Mouse (Mus musculus) large intestine, adult 2 months (tissue): Measurements from ENCODE around the gene Adamts9. TPM values are rescaled to one million over a fixed set of nuclear protein-coding genes. Genes with fewer than 3 reads are reported as not detected.

ENCODE experiments used
- DNase-seq: peaks from one replicate; pipeline ENCODE4 v3.0.0-alpha.2; 2012; ENCODE audit warnings: low read depth, low spot score
- WGBS: fragments of 180-500 bp; shearing (Covaris S2); methylation state at CpG from one replicate; pipeline ENCODE4 v1.1.7; 2018; 5-methylcytosine and 5-hydroxymethylcytosine counted together
- polyA plus RNA-seq: library from polyadenylated mRNA; depleted of rRNA; stranded (reverse); fragments of >200 nt; gene quantifications from 2 replicates; pipeline ENCODE4 v1.2.3, GENCODE M21; 2012; rRNA removed

Adamts9 gene
- polyA plus RNA-seq, 1 experiment, result 0.89 TPM

DNA sequence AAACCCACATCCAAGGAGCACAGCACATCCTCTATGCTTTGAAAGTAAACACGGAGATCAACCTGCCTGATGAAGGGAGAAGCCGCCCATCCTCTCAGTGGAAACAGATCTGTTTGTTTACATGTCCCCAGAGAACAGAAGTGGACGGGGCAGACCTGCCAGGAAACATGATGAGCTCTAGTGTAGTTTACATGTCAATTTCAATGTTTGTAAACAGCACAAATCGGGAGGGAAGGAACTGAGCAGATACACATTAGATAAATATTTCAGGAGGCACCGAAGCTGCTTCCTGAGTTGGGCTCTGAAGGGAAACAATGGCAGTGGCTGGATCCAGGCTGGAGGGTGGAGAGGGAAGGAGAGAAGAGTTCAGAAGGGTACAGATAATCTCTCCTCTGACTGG, 187.5 kb downstream of the Adamts9 start:
- no peak for DNase-seq
- 23% methylated on average over 5 of the region's 5 CpGs for WGBS

DNA sequence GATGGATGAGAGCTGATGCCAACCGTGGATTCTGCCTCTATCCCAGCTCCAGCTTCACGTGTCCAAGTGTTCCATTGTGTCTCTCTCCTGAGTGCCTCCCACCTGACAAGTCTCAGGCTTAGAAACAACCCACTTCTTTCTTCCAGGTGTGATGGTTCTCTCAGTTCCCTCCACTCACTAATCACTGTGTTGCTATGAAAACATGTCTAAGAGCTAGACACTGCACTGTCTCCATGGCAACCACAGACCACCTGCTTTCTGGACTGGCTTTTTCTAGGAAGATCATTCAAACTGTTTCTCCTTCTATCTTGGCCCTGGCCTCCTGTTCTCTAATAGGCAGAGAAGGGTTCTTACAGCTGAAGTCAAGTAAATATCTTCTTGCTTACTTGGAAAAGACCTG, 190.6 kb downstream of the Adamts9 start:
- no peak for DNase-seq
- WGBS, result 90% methylated on average over 2 of the region's 2 CpGs

GRCm38 (mm10) chr6:92749420-92749819, 193.9 kb downstream of the Adamts9 start:
- DNase-seq, result no peak
- WGBS, result 61% methylated on average over 4 of the region's 4 CpGs

DNA sequence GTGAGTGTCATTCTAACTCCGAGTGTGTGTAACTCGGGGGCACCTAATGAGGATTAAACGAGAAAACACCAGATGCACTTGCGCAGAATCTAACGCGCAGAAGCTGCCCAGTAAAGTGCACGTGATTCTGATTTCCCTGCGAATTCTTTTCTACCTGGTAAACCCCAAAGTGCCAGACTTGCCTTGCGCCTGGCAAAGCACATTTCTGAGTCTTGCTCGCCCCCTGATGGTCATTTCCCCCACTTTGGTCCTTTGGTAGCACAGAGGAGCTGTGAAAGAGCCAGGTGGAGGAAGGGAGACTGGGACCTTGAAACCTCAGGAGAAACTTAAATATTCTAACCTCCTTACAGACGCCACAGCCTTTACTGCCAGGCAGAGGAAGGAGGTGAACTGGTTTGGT, 199.7 kb downstream of the Adamts9 start:
- no peak for DNase-seq
- WGBS, result 12% methylated on average over 11 of the region's 11 CpGs

GRCm38 (mm10) chr6:92737116-92737515, 206.2 kb downstream of the Adamts9 start:
- DNase-seq, result no peak
- WGBS, result 85% methylated on average over 1 of the region's 1 CpGs

- DNase-seq, result no peak
Measured at GRCm38 (mm10) chr6:92733651-92734050, 209.6 kb downstream of the Adamts9 start.

DNA sequence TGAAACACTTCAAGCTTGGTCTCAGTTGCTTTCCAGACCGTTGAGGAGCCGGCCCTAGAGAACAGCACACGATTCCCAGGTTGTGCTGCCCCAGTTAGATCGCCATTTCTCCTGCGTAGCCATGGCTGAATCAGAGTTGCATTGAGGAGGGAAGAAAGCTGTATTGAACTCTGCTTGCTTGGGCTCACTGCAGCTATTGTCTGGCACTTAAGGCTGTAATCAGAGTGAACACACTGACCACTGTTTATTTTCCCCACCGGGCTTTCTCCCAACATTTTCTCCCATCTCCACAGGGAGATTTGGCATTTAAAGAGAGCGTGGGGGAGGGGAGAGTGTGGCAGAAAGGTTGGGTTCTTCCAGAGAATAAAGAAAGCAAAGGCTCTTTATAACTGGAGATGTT, 214.8 kb downstream of the Adamts9 start:
- 28% methylated on average over 7 of the region's 7 CpGs for WGBS
- DNase-seq, result no peak

DNA sequence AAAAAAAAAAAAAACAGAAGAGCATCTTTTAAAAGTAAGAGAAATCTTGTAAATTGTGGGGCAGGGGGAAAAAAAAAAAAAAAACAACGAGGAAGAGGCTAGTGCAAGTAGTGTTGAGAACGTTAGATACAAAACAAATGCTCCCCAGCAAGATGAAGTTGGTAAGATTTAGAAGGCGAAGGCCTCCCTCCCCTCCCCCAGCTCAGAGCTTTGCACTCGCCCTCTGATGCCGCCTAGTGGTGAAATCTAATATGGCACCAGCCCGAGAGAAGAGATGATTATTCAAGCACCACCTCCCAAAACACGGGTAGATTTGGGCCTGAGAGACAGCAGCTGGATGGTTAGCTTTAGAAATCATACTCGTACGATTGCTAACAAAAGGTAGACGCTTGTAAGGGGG, 215.2 kb downstream of the Adamts9 start:
- no peak for DNase-seq
- WGBS, result 4% methylated on average over 10 of the region's 10 CpGs

DNA sequence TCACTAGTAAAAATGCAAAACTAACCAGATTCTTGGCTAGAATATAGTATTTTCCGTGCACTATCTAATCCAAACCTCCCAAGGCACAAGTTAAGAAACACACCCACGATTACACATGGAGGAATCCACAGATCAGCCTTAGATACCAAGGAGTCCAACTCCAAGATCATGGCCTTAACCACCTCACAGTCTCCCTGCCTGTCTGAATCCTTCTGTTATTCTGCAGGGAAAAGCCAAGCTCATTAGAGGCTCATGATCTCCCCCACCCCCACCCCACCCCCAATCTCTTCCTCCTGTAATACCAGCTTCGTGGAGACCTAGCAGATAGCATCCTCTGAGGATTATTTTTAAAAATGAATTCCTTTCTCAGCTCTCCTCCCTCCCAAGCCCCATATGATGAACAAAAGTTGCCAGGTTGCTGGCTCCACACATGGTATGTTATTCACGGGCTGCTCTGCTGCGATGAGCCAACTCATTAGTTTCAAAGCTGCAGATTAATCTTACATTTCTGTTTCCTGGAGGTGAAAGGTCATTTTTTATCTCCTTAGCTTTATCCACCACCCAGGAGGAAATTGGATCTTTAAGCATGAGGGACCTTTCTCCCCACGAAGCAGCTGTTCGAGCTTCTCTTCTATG, 215.8 kb downstream of the Adamts9 start:
- WGBS, result 26% methylated on average over 7 of the region's 7 CpGs
- no peak for DNase-seq

DNA sequence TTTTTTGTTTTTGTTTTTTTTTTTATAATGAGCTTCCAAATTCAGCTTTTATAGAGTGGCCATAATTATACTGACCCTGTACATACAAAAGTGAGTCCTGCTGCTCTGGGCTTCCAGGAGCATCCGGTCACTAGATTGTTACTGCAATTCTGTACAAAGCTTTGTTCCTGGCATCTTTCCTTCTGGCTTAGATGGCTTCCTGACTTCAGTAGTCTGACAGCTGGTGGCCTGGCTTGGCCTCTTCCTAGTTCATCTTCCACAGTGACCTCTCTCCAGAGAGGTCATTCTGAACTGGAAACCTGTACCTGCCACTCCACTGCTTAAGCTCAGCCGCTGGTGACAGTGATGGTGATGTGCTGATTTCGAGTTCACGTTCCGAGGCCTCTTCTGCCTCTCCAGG, 217.2 kb downstream of the Adamts9 start:
- DNase-seq, result no peak
- 69% methylated on average over 5 of the region's 5 CpGs for WGBS

- DNase-seq, result no peak
- WGBS, result 57% methylated on average over 2 of the region's 2 CpGs
Measured at GRCm38 (mm10) chr6:92724394-92724793, 218.9 kb downstream of the Adamts9 start.

Other genes with a start within 250 kb of the Adamts9 start
- 1.2 and 2.7 TPM in 2 replicates for gene Prickle2, start 237.3 kb downstream of the Adamts9 start, polyA plus RNA-seq
- gene A730049H05Rik, start 127.0 kb downstream of the Adamts9 start, polyA plus RNA-seq, result not detected in 2 replicates
- gene Gm15737, start 74.1 kb downstream of the Adamts9 start, polyA plus RNA-seq, result 0.03 and 0.12 TPM in 2 replicates